Mouse (Mus musculus) testis, adult 2 months (tissue): ENCODE results near the gene Adh1. TPM values are rescaled to one million over a fixed set of nuclear protein-coding genes. Genes with fewer than 3 reads are reported as not detected.

Experiments used
- H3K27ac ChIP-seq: fragments of 200-500 bp; 2 replicates; pipeline ENCODE4 v1.5.1; 2012; ENCODE audit warnings: low read depth, low read length; ENCODE audit not compliant: control insufficient read depth, insufficient read depth
- H3K27me3 ChIP-seq: fragments of 200-500 bp; 2 replicates; pipeline ENCODE4 v1.6.1; 2012; ENCODE audit warnings: mild to moderate bottlenecking, low read length, moderate library complexity; ENCODE audit not compliant: control insufficient read depth, insufficient read depth
- H3K36me3 ChIP-seq: fragments of 200-500 bp; 2 replicates; pipeline ENCODE4 v1.6.1; 2012; ENCODE audit warnings: mild to moderate bottlenecking, low read length; ENCODE audit not compliant: control insufficient read depth, insufficient read depth
- H3K4me1 ChIP-seq: fragments of 200-500 bp; 2 replicates; pipeline ENCODE4 v1.6.1; 2012; ENCODE audit warnings: low read length; ENCODE audit not compliant: control insufficient read depth, insufficient read depth
- H3K4me3 ChIP-seq: fragments of 200-500 bp; 2 replicates; pipeline ENCODE4 v1.5.1; 2012; ENCODE audit warnings: low read depth, mild to moderate bottlenecking, low read length, moderate library complexity, mixed read lengths; ENCODE audit not compliant: control insufficient read depth
- CTCF ChIP-seq: fragments of 200-500 bp; IDR thresholded peaks from 2 replicates; pipeline ENCODE4 v1.5.1; 2012; ENCODE audit warnings: low read depth, mild to moderate bottlenecking, inconsistent platforms, low read length, moderate library complexity; ENCODE audit not compliant: control insufficient read depth, insufficient read depth, insufficient replicate concordance
- POLR2A ChIP-seq: fragments of 200-500 bp; IDR thresholded peaks from 2 replicates; pipeline ENCODE4 v1.6.1; 2012; ENCODE audit warnings: low read depth, mild to moderate bottlenecking, inconsistent platforms, low read length, moderate library complexity; ENCODE audit not compliant: control insufficient read depth
- polyA plus RNA-seq: library from polyadenylated mRNA; depleted of rRNA; stranded (reverse); fragments of >200 nt; gene quantifications from 2 replicates; pipeline ENCODE4 v1.2.3, GENCODE M21; 2012

Adh1 gene
- polyA plus RNA-seq, 1 experiment, result 6.5 TPM

DNA sequence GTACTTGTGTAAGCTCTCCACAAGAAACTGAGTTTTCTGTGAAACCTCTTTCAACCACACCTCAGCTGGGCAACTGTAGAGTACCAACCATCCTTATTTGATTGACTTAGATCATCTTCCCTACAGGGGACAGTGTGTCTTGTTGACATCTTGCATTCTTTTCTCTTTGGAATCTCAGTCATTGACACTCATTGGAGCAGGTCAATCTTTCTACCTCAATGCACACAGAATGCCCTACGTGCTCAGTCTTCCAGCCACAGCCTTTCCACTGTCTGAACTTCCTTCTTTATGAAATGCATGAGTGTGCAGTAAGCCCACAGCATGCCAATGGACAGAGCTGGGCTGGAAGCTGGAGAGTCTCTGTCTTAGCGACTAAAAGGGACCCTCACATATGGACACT is 29.9 kb downstream of the Adh1 start:
- no peaks in the 10 kb centered on the region for H3K4me1 ChIP-seq
- no peaks in the 10 kb centered on the region for H3K27me3 ChIP-seq
- no peaks in the 10 kb centered on the region for H3K36me3 ChIP-seq
- no peak overlapping the region for H3K4me3 ChIP-seq
- H3K27ac ChIP-seq, result no peak overlapping the region
- no peak for TF ChIP-seq POLR2A
- no peak for TF ChIP-seq CTCF

DNA sequence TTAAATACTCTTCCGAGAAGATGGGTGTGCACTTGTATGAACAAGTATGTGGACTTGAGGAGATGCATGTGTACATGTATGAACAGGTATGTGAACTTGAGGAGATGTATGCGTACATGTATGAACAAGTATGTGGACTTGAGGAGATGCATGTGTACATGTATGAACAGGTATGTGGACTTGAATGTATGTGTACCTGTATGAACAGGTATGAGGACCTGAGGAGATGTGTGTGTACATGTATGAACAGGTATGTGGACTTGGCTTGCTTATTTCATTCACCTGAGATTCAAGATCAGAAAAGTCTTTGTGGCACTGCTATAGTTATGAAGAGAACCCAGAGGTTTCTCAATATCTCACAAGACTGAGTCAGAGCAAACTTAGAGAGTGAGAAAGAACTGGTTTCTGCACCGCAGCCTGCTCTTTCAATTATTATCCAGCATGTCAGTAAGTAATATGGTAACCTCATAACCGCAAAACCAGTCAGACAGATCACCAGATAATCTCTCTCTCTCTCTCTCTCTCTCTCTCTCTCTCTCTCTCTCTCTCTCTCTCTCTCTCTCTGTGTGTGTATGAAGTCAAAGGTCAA is 30.8 kb downstream of the Adh1 start:
- H3K4me1 ChIP-seq, result no peaks in the 10 kb centered on the region
- no peak overlapping the region for H3K27ac ChIP-seq
- TF ChIP-seq POLR2A (no peak), CTCF (no peak)
- H3K36me3 ChIP-seq, result no peaks in the 10 kb centered on the region
- H3K4me3 ChIP-seq, result no peak overlapping the region
- H3K27me3 ChIP-seq, result no peaks in the 10 kb centered on the region

DNA sequence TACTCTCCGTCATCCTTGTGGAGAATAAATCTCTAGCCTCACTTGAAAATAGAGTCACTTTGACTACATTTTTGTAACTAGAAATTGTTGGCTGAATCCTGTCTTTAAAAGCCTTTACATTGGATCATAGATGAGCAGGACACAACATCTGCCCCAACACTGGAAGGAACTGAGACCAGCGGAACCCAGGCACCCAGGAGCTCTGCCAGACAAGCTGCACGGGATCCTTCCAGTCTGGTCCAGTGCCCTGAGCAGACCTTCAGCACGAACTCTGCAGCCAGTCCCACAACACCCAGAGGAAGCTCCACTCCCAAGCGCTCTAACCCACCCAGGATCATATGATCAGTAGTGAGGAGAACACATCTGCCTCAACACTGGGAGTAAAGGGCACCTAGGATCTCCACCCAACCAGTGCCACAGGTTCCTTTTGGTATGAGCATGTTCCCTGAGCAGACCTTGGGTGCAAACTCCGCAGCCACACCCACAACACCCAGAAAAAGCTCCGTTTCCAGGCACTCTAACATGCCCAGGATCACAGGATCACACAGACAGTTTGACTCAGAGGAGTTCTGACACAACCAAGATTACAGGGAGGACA is 32.6 kb downstream of the Adh1 start:
- Histone ChIP-seq H3K36me3 (no peaks in the 10 kb centered on the region), H3K4me1 (no peaks in the 10 kb centered on the region), H3K27me3 (no peaks in the 10 kb centered on the region), H3K27ac (no peak overlapping the region), H3K4me3 (no peak overlapping the region)
- TF ChIP-seq POLR2A (no peak), CTCF (no peak)

DNA sequence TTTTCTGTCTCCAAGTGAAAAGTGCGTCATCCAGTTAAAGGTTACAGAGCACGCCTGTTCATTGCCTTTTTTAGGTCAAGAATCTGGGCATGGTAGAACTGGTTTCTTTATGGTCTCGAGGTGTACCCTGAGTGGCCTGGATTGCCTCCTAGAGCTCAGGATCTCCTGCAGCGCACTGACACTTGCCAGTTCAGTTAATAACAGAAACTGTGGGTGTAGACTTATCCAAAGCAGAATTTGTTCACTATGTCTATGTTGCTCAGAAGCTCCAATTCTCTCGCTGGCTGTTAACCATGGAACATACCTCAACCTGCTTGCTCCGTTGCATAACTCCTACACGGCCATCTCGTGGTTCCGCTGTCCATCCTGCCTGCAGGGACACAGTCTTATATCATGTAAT is 39.3 kb downstream of the Adh1 start:
- H3K27me3 ChIP-seq, result no peaks in the 10 kb centered on the region
- H3K4me3 ChIP-seq, result no peak overlapping the region
- no peak overlapping the region for H3K27ac ChIP-seq
- H3K4me1 ChIP-seq, result no peaks in the 10 kb centered on the region
- H3K36me3 ChIP-seq, result no peaks in the 10 kb centered on the region
- TF ChIP-seq POLR2A, result no peak

GRCm38 (mm10) chr3:138302676-138303075 is 41.9 kb downstream of the Adh1 start:
- TF ChIP-seq POLR2A, result no peak
- H3K36me3 ChIP-seq, result no peaks in the 10 kb centered on the region
- no peak overlapping the region for H3K4me3 ChIP-seq
- no peak overlapping the region for H3K27ac ChIP-seq
- H3K4me1 ChIP-seq, result no peaks in the 10 kb centered on the region
- H3K27me3 ChIP-seq, result no peaks in the 10 kb centered on the region

DNA sequence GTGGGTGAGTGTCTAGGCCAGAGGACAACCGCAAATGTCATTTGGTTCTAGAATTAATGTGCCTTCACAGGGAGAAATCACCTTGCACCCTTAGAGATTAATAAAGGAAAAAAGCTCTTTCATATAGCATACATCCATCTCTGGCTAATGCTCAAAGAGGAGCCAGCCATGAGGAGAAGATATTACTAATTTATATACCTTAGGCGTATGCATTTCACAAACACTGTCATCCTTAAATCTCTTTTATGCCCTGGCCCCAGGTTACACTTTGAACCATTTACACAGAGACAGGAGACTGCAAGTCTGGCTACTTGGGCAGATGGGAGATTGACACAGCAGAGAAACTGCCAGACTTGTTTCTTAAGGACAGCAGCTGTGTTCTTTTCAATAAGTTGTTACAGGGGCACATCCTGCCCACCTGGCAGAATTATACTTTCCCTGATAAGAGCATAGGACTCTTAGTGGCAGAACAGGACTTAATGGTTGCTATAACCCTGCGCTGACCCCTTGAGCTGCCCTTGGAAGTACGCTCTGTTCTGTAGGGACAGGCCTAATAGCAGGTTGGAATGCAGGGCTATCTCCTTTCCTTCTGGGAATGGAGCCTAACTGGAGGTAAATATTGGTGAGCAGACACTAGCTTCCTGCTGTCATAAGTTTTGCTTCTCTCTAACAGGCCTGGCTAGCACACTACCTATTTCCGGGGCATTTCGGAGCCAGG is 43.1 kb downstream of the Adh1 start:
- Histone ChIP-seq H3K27me3 (no peaks in the 10 kb centered on the region), H3K27ac (no peak overlapping the region), H3K36me3 (no peaks in the 10 kb centered on the region), H3K4me1 (no peaks in the 10 kb centered on the region), H3K4me3 (no peak overlapping the region)
- TF ChIP-seq POLR2A, result no peak

GRCm38 (mm10) chr3:138304489-138304871 is 43.7 kb downstream of the Adh1 start:
- H3K27me3 ChIP-seq, result no peaks in the 10 kb centered on the region
- H3K4me3 ChIP-seq, result no peak overlapping the region
- H3K4me1 ChIP-seq, result no peaks in the 10 kb centered on the region
- no peak overlapping the region for H3K27ac ChIP-seq
- TF ChIP-seq POLR2A (no peak), CTCF (no peak)
- H3K36me3 ChIP-seq, result no peaks in the 10 kb centered on the region
